Mouse (Mus musculus) kidney, postnatal 10 days (tissue): Measurements from ENCODE around the gene Gm47985.

Source experiments
- DNase-seq: peaks from one replicate; pipeline ENCODE4 v3.0.0; 2021; ENCODE audit warnings: mixed read lengths

Gene Gm47985

GRCm38 (mm10) chr1:151222561-151223267 is 40.4 kb downstream of the Gm47985 start:
- DNase-seq = no peak

GRCm38 (mm10) chr1:151223377-151223776 is 41.0 kb downstream of the Gm47985 start:
- no peak for DNase-seq

GRCm38 (mm10) chr1:151224536-151224935 is 42.2 kb downstream of the Gm47985 start:
- DNase-seq = no peak

- no peak for DNase-seq
These were observed 45.2 kb downstream of the Gm47985 start for GRCm38 (mm10) chr1:151227506-151227905.

GRCm38 (mm10) chr1:151228320-151228989 is 46.1 kb downstream of the Gm47985 start:
- DNase-seq = no peak

GRCm38 (mm10) chr1:151232346-151232745 is 50.0 kb downstream of the Gm47985 start:
- DNase-seq = no peak

- DNase-seq = no peak
These were observed 51.4 kb downstream of the Gm47985 start for GRCm38 (mm10) chr1:151233756-151234155.
